Mouse (Mus musculus) layer of hippocampus, postnatal 36 days (tissue): ENCODE measurements at regions not wholly inside any gene's neighbourhood (a gene's known extent, or its start where the extent isn't known, plus 50 kb on each side); places are given as distances from the start of the nearest gene placed in this dataset.

Experiments
- DNase-seq, 2 experiments: peaks; one replicate each; pipeline ENCODE4 v3.0.0; 2022

DNA sequence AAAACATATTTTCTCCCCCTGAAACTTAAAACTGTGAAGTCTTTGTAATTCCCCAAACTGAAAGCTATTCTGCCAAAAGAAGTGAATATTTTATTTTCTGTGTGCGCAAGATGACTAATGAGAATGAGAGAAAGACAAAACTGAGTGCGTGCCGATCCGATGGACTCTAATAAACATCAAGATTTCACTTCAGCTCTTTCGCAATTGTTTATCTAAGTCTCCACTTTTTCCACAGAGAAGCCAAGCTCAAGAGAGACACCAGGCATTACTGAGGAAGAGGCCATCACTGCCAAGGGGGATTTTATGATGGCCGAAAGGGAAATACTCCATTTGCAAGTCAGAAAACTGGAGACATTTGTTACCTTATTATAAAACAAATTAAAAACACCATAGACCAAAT is 55.0 kb upstream of the Uqcrfs1 start:
- no peak for DNase-seq

GRCm38 (mm10) chr13:30600625-30601407 is 55.7 kb upstream of the Uqcrfs1 start:
- DNase-seq: no peak

- DNase-seq: peak; percentile 10 to 19
Measured at GRCm38 (mm10) chr13:30603936-30604335, 55.9 kb upstream of the Dusp22 start.

GRCm38 (mm10) chr13:30607343-30607742 is 52.5 kb upstream of the Dusp22 start:
- no peak for DNase-seq

DNA sequence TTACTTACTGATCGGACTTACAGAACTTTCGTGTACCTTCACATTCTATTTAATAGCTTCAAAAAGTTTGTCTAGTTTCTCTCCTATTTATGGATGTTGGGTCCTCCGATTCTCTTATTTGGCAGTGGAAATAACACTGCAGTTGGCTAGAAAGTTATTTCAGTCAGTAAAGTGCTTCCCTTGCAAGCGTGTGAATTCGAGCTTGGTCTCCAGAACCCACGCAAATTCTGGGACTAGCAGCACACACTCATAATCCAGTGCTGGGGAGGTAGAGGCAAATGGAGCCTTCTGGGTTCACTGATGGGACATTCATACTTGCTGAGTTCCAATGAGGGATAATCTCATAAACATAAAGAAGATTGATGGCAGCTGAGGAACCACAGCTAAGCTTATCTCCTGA is 51.9 kb upstream of the Dusp22 start:
- peak in 1 of 2 experiments; percentile 23 for DNase-seq

- DNase-seq: no peak
Measured at GRCm38 (mm10) chr13:30609784-30610183, 50.0 kb upstream of the Dusp22 start.
